Mouse (Mus musculus) testis, adult 2 months (tissue): Measurements from ENCODE around the gene Ccdc141. TPM values are rescaled to one million over a fixed set of nuclear protein-coding genes. Genes with fewer than 3 reads are reported as not detected.

Source experiments
- H3K27ac ChIP-seq: fragments of 200-500 bp; 2 replicates; pipeline ENCODE4 v1.5.1; 2012; ENCODE audit warnings: low read depth, low read length; ENCODE audit not compliant: control insufficient read depth, insufficient read depth
- H3K27me3 ChIP-seq: fragments of 200-500 bp; 2 replicates; pipeline ENCODE4 v1.6.1; 2012; ENCODE audit warnings: mild to moderate bottlenecking, low read length, moderate library complexity; ENCODE audit not compliant: control insufficient read depth, insufficient read depth
- H3K36me3 ChIP-seq: fragments of 200-500 bp; 2 replicates; pipeline ENCODE4 v1.6.1; 2012; ENCODE audit warnings: mild to moderate bottlenecking, low read length; ENCODE audit not compliant: control insufficient read depth, insufficient read depth
- H3K4me1 ChIP-seq: fragments of 200-500 bp; 2 replicates; pipeline ENCODE4 v1.6.1; 2012; ENCODE audit warnings: low read length; ENCODE audit not compliant: control insufficient read depth, insufficient read depth
- H3K4me3 ChIP-seq: fragments of 200-500 bp; 2 replicates; pipeline ENCODE4 v1.5.1; 2012; ENCODE audit warnings: low read depth, mild to moderate bottlenecking, low read length, moderate library complexity, mixed read lengths; ENCODE audit not compliant: control insufficient read depth
- CTCF ChIP-seq: fragments of 200-500 bp; IDR thresholded peaks from 2 replicates; pipeline ENCODE4 v1.5.1; 2012; ENCODE audit warnings: low read depth, mild to moderate bottlenecking, inconsistent platforms, low read length, moderate library complexity; ENCODE audit not compliant: control insufficient read depth, insufficient read depth, insufficient replicate concordance
- POLR2A ChIP-seq: fragments of 200-500 bp; IDR thresholded peaks from 2 replicates; pipeline ENCODE4 v1.6.1; 2012; ENCODE audit warnings: low read depth, mild to moderate bottlenecking, inconsistent platforms, low read length, moderate library complexity; ENCODE audit not compliant: control insufficient read depth
- polyA plus RNA-seq: library from polyadenylated mRNA; depleted of rRNA; stranded (reverse); fragments of >200 nt; gene quantifications from 2 replicates; pipeline ENCODE4 v1.2.3, GENCODE M21; 2012

Gene Ccdc141
- polyA plus RNA-seq, 1 experiment, result 1.2 TPM

DNA sequence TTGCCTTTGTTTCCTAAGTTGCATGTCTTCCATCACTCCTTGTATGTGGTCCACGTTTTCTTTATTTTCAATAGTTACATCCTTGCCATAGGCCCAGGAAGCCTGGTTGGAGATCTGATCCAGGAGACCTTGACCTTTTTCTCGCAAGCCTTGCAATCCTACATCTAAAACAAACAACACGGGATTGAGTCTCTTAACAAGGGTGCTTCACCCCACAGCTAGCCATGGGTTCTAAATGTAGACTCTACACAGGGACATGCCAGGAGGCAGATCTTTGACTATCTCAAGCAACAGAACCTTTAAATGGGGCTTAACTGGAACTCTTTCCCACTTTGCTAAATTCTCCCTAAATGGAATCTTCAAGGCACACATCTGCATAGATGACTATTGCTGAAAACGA, 26.4 kb upstream of the Ccdc141 start:
- H3K27ac ChIP-seq, result no peak overlapping the region
- H3K4me3 ChIP-seq, result no peak overlapping the region
- no peaks in the 10 kb centered on the region for H3K4me1 ChIP-seq
- no peaks in the 10 kb centered on the region for H3K36me3 ChIP-seq
- no peaks in the 10 kb centered on the region for H3K27me3 ChIP-seq
- TF ChIP-seq POLR2A (no peak), CTCF (no peak)

GRCm38 (mm10) chr2:77195056-77195455, 24.6 kb upstream of the Ccdc141 start:
- Histone ChIP-seq H3K36me3 (no peaks in the 10 kb centered on the region), H3K27me3 (no peaks in the 10 kb centered on the region), H3K27ac (no peak overlapping the region), H3K4me1 (no peaks in the 10 kb centered on the region), H3K4me3 (no peak overlapping the region)
- no peak for TF ChIP-seq POLR2A

GRCm38 (mm10) chr2:77191811-77192210, 21.4 kb upstream of the Ccdc141 start:
- TF ChIP-seq CTCF (no peak), POLR2A (no peak)
- Histone ChIP-seq H3K27ac (no peak overlapping the region), H3K27me3 (no peaks in the 10 kb centered on the region), H3K36me3 (peaks cover 1% of the 10 kb centered on the region; the same call in 1 of the 2 replicates), H3K4me1 (no peaks in the 10 kb centered on the region), H3K4me3 (no peak overlapping the region)

DNA sequence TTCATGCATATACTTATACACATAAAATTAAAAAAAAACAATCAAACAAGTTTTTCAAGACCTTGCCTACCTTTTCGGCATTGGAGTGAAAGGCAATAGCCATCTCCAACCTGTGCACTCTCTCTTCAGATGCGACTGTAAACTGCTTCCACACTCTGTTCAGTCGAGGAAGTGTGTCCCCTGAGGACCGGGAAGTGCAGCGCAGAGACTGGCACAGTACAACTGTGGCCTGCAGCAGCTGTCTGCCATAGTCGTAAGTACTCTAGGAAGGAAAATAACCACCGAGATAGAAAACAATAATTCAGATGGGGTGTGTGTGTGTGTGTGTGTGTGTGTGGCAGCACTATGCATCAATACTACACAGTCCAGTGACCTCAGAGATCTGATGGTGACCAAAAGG, 20.5 kb upstream of the Ccdc141 start:
- Histone ChIP-seq H3K4me3 (no peak overlapping the region), H3K27ac (no peak overlapping the region), H3K36me3 (peaks cover 1% of the 10 kb centered on the region; the same call in 1 of the 2 replicates), H3K4me1 (no peaks in the 10 kb centered on the region), H3K27me3 (no peaks in the 10 kb centered on the region)
- TF ChIP-seq POLR2A, result no peak

DNA sequence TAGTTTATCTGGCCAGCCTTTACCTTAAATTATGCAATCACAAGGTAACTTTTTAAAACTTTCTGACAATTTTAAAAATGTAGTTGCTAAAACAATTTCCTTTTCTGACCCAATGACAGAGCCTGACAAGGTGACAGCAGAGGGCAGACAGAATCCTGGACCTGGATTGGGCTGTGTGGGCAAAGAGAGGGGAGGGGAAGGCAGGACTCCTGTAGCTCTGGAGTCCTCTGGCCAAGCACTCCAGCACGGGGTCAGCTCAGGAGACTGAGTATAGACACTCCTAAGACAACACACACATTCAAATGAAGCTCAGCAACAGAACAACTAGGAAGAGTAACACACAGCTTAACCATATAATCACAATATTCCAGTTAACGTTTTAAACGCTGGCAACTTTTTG, 19.9 kb upstream of the Ccdc141 start:
- TF ChIP-seq POLR2A, result no peak
- no peak for TF ChIP-seq CTCF
- Histone ChIP-seq H3K36me3 (peaks cover 1% of the 10 kb centered on the region; the same call in 1 of the 2 replicates), H3K4me3 (no peak overlapping the region), H3K27me3 (no peaks in the 10 kb centered on the region), H3K27ac (no peak overlapping the region), H3K4me1 (no peaks in the 10 kb centered on the region)

- no peaks in the 10 kb centered on the region for H3K27me3 ChIP-seq
- H3K4me1 ChIP-seq, result no peaks in the 10 kb centered on the region
- H3K36me3 ChIP-seq, result peaks cover 1% of the 10 kb centered on the region; the same call in 1 of the 2 replicates
- no peak overlapping the region for H3K27ac ChIP-seq
- TF ChIP-seq CTCF (no peak), POLR2A (no peak)
- no peak overlapping the region for H3K4me3 ChIP-seq
Measured at GRCm38 (mm10) chr2:77189671-77190070, 19.2 kb upstream of the Ccdc141 start.

DNA sequence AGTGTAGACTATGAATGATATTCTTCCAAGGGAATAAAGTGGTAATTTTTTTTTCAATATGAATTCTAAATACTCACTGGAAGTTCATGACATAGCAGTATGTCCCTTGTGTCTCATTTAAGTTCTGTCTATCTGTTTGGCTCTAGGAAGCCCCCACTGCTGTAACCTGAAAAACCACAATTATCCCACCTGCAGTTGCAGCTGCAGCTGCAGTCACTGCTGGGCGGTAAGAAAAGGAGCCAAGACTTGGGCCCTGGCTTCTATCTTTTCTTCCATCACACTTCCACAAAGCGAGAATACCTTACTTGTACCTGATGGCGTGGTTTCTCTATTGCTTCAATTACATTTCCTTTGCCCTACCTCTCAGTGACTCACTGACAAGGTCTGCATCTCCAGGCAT, 17.1 kb upstream of the Ccdc141 start:
- Histone ChIP-seq H3K27ac (no peak overlapping the region), H3K27me3 (no peaks in the 10 kb centered on the region), H3K4me1 (no peaks in the 10 kb centered on the region), H3K36me3 (peaks cover 1% of the 10 kb centered on the region; the same call in 1 of the 2 replicates), H3K4me3 (no peak overlapping the region)
- TF ChIP-seq POLR2A (no peak), CTCF (no peak)

DNA sequence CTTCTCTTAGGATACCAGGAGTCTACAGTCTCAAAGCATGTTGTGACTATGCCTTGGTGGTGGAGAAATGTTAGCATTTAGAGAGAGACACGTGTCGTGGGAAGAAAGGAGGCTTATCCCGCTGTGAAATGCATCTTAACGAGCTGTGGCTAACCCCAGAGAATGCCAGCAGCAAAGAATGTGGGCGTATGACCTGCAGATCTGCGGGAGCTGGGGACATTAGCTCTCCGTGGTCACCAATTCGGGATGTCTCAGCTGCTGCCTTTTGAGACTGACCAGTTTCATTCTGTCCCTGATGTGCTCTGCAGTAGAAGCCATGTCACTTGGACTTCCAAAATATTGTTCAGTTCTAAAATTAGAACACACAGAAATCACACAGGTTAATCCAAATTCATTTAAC, 16.5 kb upstream of the Ccdc141 start:
- H3K36me3 ChIP-seq, result peaks cover 1% of the 10 kb centered on the region; the same call in 1 of the 2 replicates
- H3K27me3 ChIP-seq, result no peaks in the 10 kb centered on the region
- TF ChIP-seq CTCF, result no peak
- no peak for TF ChIP-seq POLR2A
- no peak overlapping the region for H3K27ac ChIP-seq
- no peaks in the 10 kb centered on the region for H3K4me1 ChIP-seq
- H3K4me3 ChIP-seq, result no peak overlapping the region
